Mouse (Mus musculus) hindbrain, embryonic 13.5 days (tissue): Measurements from ENCODE around the gene Tmem132d. TPM values are rescaled to one million over a fixed set of nuclear protein-coding genes. Genes with fewer than 3 reads are reported as not detected.
A peak's percentile ranks its signal among the peaks of the same experiment; 100 is the strongest.

Experiments used
- ATAC-seq: fragments of 200-750 bp; cut with Nextera tagmentation; 2 replicates; pipeline ENCODE4 v1.8.0; 2017; ENCODE audit warnings: moderate TSS enrichment; ENCODE audit not compliant: low FRiP score
- H3K27ac ChIP-seq: fragments of 300-500 bp; sonication (generic); 2 replicates; pipeline ENCODE4 v1.5.1; 2015; ENCODE audit warnings: inconsistent platforms, mild to moderate bottlenecking, moderate library complexity
- H3K27me3 ChIP-seq: fragments of 300-500 bp; sonication (generic); 2 replicates; pipeline ENCODE4 v1.6.1; 2015; ENCODE audit warnings: mild to moderate bottlenecking, inconsistent platforms
- H3K36me3 ChIP-seq: fragments of 300-500 bp; sonication (generic); 2 replicates; pipeline ENCODE4 v1.6.1; 2015; ENCODE audit warnings: mild to moderate bottlenecking, inconsistent platforms
- H3K4me1 ChIP-seq: fragments of 300-500 bp; sonication (generic); replicated peaks from 2 replicates; pipeline ENCODE4 v1.6.1; 2015; ENCODE audit warnings: inconsistent platforms
- H3K4me2 ChIP-seq: fragments of 300-500 bp; sonication (generic); 2 replicates; pipeline ENCODE4 v1.6.1; 2015; ENCODE audit warnings: inconsistent platforms, mild to moderate bottlenecking, moderate library complexity
- H3K4me3 ChIP-seq: fragments of 300-500 bp; sonication (generic); 2 replicates; pipeline ENCODE4 v1.5.1; 2015; ENCODE audit warnings: mild to moderate bottlenecking, inconsistent platforms
- H3K9ac ChIP-seq: fragments of 300-500 bp; sonication (generic); 2 replicates; pipeline ENCODE4 v1.6.1; 2015; ENCODE audit warnings: mild to moderate bottlenecking, inconsistent platforms
- H3K9me3 ChIP-seq: fragments of 300-500 bp; sonication (generic); 2 replicates; pipeline ENCODE4 v1.6.1; 2016; ENCODE audit warnings: inconsistent platforms
- WGBS: fragments of 180-500 bp; shearing (Covaris S2); methylation state at CpG from one replicate; pipeline ENCODE4 v1.1.7; 2015; 5-methylcytosine and 5-hydroxymethylcytosine counted together
- polyA plus RNA-seq: library from polyadenylated mRNA; unstranded; fragments of >200 nt; fragmentation: Nextera tagmentation; extraction: Ambion mirVana; gene quantifications from 2 replicates; pipeline ENCODE4 v1.2.1, GENCODE M21; 2015

Tmem132d gene
- polyA plus RNA-seq, 1 experiment from 2014 or later = 2.8 TPM

- WGBS = 64% methylated on average over 2 of the region's 2 CpGs
- Histone ChIP-seq H3K4me1 (no peaks in the 10 kb centered on the region), H3K9me3 (no peaks in the 10 kb centered on the region), H3K27me3 (no peaks in the 10 kb centered on the region), H3K36me3 (no peaks in the 10 kb centered on the region), H3K9ac (no peak overlapping the region), H3K27ac (no peak overlapping the region), H3K4me2 (no peak overlapping the region), H3K4me3 (no peak overlapping the region)
- ATAC-seq = no peak
These were observed 130.5 kb downstream of the Tmem132d start for GRCm38 (mm10) chr5:128302387-128302786.

- WGBS = 10% methylated on average over 2 of the region's 2 CpGs
- ATAC-seq = no peak
- H3K27me3 ChIP-seq = 0 out of 2 replicates have a peak, but pooled peaks cover 4% of the 10 kb centered on the region
These were observed 141.7 kb downstream of the Tmem132d start for GRCm38 (mm10) chr5:128291191-128291590.

GRCm38 (mm10) chr5:128273255-128273654 lies 159.6 kb downstream of the Tmem132d start:
- Histone ChIP-seq H3K4me3 (no peak overlapping the region), H3K27ac (no peak overlapping the region), H3K9ac (no peak overlapping the region), H3K27me3 (peaks cover 35% of the 10 kb centered on the region), H3K36me3 (no peaks in the 10 kb centered on the region), H3K4me1 (no peaks in the 10 kb centered on the region), H3K9me3 (no peaks in the 10 kb centered on the region), H3K4me2 (no peak overlapping the region)
- 8% methylated on average over 6 of the region's 6 CpGs for WGBS
- ATAC-seq = no peak

More at GRCm38 (mm10) chr5:128291191-128291590, 141.7 kb downstream of the Tmem132d start:
- Histone ChIP-seq H3K36me3 (no peaks in the 10 kb centered on the region), H3K4me2 (no peak overlapping the region), H3K9ac (no peak overlapping the region), H3K27ac (no peak overlapping the region), H3K4me1 (0 out of 2 replicates have a peak, but pooled peaks cover 4% of the 10 kb centered on the region), H3K9me3 (no peaks in the 10 kb centered on the region), H3K4me3 (no peak overlapping the region)

GRCm38 (mm10) chr5:128267366-128267765 lies 165.5 kb downstream of the Tmem132d start:
- Histone ChIP-seq H3K9me3 (0 out of 2 replicates have a peak, but pooled peaks cover 3% of the 10 kb centered on the region), H3K4me2 (no peak overlapping the region), H3K27me3 (peaks cover 5% of the 10 kb centered on the region; the same call in 1 of the 2 replicates), H3K9ac (no peak overlapping the region), H3K36me3 (no peaks in the 10 kb centered on the region), H3K4me3 (no peak overlapping the region), H3K27ac (no peak overlapping the region), H3K4me1 (no peaks in the 10 kb centered on the region)
- ATAC-seq = no peak
- WGBS = 98% methylated on average over 6 of the region's 6 CpGs

GRCm38 (mm10) chr5:128244219-128244618 lies 188.7 kb downstream of the Tmem132d start:
- Histone ChIP-seq H3K36me3 (no peaks in the 10 kb centered on the region), H3K4me2 (no peak overlapping the region), H3K4me1 (no peaks in the 10 kb centered on the region), H3K4me3 (no peak overlapping the region), H3K9ac (no peak overlapping the region), H3K27me3 (no peaks in the 10 kb centered on the region), H3K27ac (no peak overlapping the region; the same call in 1 of the 2 replicates), H3K9me3 (0 out of 2 replicates have a peak, but pooled peaks cover 4% of the 10 kb centered on the region)
- 54% methylated on average over 4 of the region's 4 CpGs for WGBS
- ATAC-seq = no peak

- Histone ChIP-seq H3K36me3 (no peaks in the 10 kb centered on the region), H3K9me3 (no peaks in the 10 kb centered on the region), H3K27me3 (no peaks in the 10 kb centered on the region; the same call in 1 of the 2 replicates), H3K27ac (no peak overlapping the region), H3K4me3 (no peak overlapping the region), H3K4me1 (0 out of 2 replicates have a peak, but pooled peaks cover 5% of the 10 kb centered on the region), H3K4me2 (no peak overlapping the region), H3K9ac (no peak overlapping the region)
- WGBS = 54% methylated on average over 9 of the region's 9 CpGs
- ATAC-seq = no peak
These were observed 196.1 kb downstream of the Tmem132d start for GRCm38 (mm10) chr5:128236638-128237335.

- Histone ChIP-seq H3K27me3 (no peaks in the 10 kb centered on the region; the same call in 1 of the 2 replicates), H3K27ac (no peak overlapping the region), H3K4me2 (no peak overlapping the region), H3K4me1 (0 out of 2 replicates have a peak, but pooled peaks cover 5% of the 10 kb centered on the region), H3K9ac (no peak overlapping the region), H3K36me3 (no peaks in the 10 kb centered on the region), H3K9me3 (no peaks in the 10 kb centered on the region), H3K4me3 (no peak overlapping the region)
- no peak for ATAC-seq
- 50% methylated on average over 1 of the region's 1 CpGs for WGBS
These were observed 197.3 kb downstream of the Tmem132d start for GRCm38 (mm10) chr5:128235611-128236010.

- no peak for ATAC-seq
These were observed 199.8 kb downstream of the Tmem132d start for GRCm38 (mm10) chr5:128233101-128233500.

GRCm38 (mm10) chr5:128218281-128218680 lies 214.6 kb downstream of the Tmem132d start:
- Histone ChIP-seq H3K4me1 (no peaks in the 10 kb centered on the region), H3K9ac (no peak overlapping the region), H3K27me3 (no peaks in the 10 kb centered on the region), H3K27ac (no peak overlapping the region), H3K4me2 (no peak overlapping the region), H3K36me3 (no peaks in the 10 kb centered on the region), H3K9me3 (no peaks in the 10 kb centered on the region), H3K4me3 (no peak overlapping the region)
- no peak for ATAC-seq

More at GRCm38 (mm10) chr5:128233101-128233500, 199.8 kb downstream of the Tmem132d start:
- Histone ChIP-seq H3K36me3 (no peaks in the 10 kb centered on the region), H3K27ac (no peak overlapping the region), H3K4me2 (no peak overlapping the region), H3K9me3 (no peaks in the 10 kb centered on the region), H3K9ac (no peak overlapping the region), H3K27me3 (no peaks in the 10 kb centered on the region; the same call in 1 of the 2 replicates), H3K4me1 (peaks cover 10% of the 10 kb centered on the region), H3K4me3 (no peak overlapping the region)

GRCm38 (mm10) chr5:128211125-128211524 lies 221.8 kb downstream of the Tmem132d start:
- Histone ChIP-seq H3K9me3 (no peaks in the 10 kb centered on the region), H3K4me2 (no peak overlapping the region), H3K4me3 (no peak overlapping the region), H3K4me1 (peaks cover 2% of the 10 kb centered on the region), H3K27me3 (no peaks in the 10 kb centered on the region), H3K36me3 (no peaks in the 10 kb centered on the region), H3K9ac (no peak overlapping the region), H3K27ac (no peak overlapping the region)
- 89% methylated on average over 5 of the region's 5 CpGs for WGBS
- ATAC-seq = no peak

GRCm38 (mm10) chr5:128205716-128206115 lies 227.2 kb downstream of the Tmem132d start:
- WGBS = 17% methylated on average over 2 of the region's 2 CpGs
- Histone ChIP-seq H3K36me3 (no peaks in the 10 kb centered on the region), H3K9ac (no peak overlapping the region), H3K9me3 (no peaks in the 10 kb centered on the region), H3K4me3 (no peak overlapping the region), H3K4me1 (peaks cover 28% of the 10 kb centered on the region), H3K4me2 (no peak overlapping the region), H3K27me3 (no peaks in the 10 kb centered on the region), H3K27ac (0 out of 2 replicates have a peak overlapping the region, but pooled peaks have one; percentile 80)
- ATAC-seq = no peak

- H3K4me2 ChIP-seq = no peak overlapping the region
- WGBS = 72% methylated on average over 17 of the region's 17 CpGs
- ATAC-seq = no peak; the same call in 1 of the 2 replicates
- peaks cover 28% of the 10 kb centered on the region for H3K4me1 ChIP-seq
- no peak overlapping the region for H3K9ac ChIP-seq
- H3K27ac ChIP-seq = peak overlapping the region; percentile 80
- H3K9me3 ChIP-seq = no peaks in the 10 kb centered on the region
- no peaks in the 10 kb centered on the region for H3K36me3 ChIP-seq
- no peaks in the 10 kb centered on the region for H3K27me3 ChIP-seq
- H3K4me3 ChIP-seq = no peak overlapping the region
These were observed 228.1 kb downstream of the Tmem132d start for GRCm38 (mm10) chr5:128204685-128205320.
